Mouse (Mus musculus) neutrophil, adult 5-6 weeks (primary cell): ENCODE results near the gene Sec24a. TPM values are rescaled to one million over a fixed set of nuclear protein-coding genes. Genes with fewer than 3 reads are reported as not detected.
"Not testable (repeated sequence)": the region's sequence is repeated elsewhere in the genome, so short reads cannot be mapped to it uniquely, and the experiment has no call there.

Source experiments
- ATAC-seq: fragments of 151-379, 151-347 bp; 2 replicates; pipeline ENCODE4 v1.8.0; 2017; ENCODE audit warnings: mild to moderate bottlenecking, moderate TSS enrichment; ENCODE audit not compliant: insufficient number of reproducible peaks, poor library complexity, low FRiP score, severe bottlenecking; ENCODE audit errors: extremely low read depth
- total RNA-seq: library from RNA; stranded (forward); fragments of 200-1000 nt; gene quantifications from 2 replicates; pipeline ENCODE4 v1.2.3, GENCODE M21; 2017

Gene Sec24a
- total RNA-seq, result 9.9 and 10.7 TPM in 2 replicates

DNA sequence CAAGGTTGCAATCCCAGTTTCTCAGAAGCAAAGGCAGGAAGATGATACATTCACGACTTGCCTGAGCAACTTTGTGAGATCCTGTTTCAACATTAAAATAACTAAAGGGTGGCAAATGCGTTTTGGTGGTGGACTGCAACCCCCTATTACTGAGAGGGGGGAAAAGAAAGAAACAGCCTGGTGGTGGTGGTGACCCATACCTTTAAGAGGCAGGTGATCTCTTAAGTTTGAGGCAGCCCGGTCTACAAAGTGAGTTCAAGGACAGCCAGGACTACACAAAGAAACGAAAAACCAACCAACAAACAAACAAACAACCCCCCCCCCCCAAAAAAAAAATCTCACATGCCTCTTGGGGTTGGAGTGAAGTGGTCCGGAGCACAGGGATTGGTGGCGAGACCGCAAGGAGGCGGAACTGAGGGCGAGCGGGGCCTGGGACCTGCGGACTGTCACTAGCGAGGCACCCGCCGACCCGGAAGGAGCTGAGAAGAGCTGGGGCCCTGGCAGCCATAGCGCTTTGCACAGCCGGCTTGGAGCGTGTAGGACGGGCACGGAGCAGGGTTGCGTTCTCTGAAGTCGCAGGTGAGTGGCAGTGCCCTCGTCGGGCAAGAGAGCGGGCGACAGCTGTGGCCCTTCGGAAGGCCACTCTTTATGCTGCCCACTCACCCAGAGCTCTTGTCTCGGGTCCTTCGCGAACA is at the start of gene Sec24a, which contains the start of gene Sar1b:
Gene Sec24a (minus strand): TSS at position 422 of the 695 bp plus-strand sequence.
Gene Sar1b (plus strand): TSS at position 475 of the 695 bp plus-strand sequence.
- peak; percentile 96 for ATAC-seq

DNA sequence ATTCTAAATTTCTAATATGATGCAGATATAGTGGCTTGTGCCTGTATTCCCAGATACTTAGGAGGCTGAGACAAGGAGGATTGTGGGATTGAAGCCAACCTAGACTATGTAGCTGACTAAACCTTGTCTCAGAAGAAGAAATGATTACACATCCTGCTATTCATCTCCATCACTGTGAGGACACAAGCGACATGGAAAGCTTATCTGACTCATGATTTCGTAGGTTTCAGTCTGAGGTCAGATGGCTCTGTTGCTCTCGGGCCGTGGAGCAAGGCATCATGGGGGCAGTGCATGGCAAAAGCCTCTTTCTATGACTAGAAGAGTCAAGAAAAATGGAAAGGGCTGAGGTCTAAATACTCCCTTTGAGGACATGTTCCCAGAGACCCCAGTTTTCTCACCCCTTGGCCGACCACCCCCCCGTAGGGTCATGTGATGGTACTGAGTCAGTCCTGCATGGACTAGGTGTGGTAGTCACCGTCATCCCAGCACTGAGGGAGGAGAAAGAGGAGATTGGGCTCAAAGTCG is 48.6 kb upstream of the Sec24a start:
- no peak for ATAC-seq

DNA sequence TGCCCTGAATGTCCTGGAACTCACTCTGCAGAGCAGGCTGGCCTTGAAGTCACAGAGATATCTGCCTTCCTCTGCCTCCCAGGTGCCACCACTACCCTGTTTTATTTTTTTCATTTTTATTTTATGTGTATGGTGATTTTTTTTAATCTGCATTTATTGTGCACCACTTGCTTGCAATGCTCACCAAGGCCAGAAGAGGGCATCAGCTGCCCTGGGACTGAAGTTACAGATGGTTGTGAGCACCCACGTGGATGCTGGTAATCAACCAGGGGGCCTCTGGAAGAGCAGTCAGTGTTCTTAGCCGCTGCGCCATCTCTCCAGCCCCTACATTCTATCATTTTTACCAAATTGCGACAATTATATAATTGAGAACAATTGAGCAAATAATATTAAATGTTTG is 47.8 kb upstream of the Sec24a start:
- no peak for ATAC-seq

DNA sequence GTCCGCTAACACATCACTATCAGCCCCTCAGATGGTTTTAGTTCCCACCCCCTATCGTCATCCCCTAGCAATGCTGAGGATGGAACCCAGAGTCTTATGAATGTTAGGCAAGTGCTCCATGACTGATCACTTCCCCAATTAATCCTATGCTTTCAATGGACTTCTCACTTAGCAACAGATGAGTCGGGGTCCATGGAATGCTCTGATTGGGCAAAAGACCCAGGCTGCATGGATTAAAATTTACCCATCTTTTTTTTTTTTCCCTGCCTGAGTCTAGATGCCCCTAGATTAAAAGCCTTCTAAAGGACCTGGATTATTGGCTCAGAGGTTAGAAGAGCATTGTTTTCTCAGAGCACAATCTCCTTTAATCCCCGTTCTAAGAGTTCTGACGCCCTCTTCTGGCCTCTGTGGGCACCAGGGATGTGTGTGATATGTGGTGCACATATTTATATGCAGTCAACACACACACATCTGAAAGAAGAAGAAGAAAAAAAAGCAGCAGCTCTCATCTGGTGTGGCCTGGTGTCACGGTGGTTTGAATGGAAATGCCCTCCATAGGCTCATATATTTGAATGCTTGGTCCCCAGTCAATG is 46.3 kb upstream of the Sec24a start:
- ATAC-seq, result peak; percentile 24; the same call in 1 of the 2 replicates

DNA sequence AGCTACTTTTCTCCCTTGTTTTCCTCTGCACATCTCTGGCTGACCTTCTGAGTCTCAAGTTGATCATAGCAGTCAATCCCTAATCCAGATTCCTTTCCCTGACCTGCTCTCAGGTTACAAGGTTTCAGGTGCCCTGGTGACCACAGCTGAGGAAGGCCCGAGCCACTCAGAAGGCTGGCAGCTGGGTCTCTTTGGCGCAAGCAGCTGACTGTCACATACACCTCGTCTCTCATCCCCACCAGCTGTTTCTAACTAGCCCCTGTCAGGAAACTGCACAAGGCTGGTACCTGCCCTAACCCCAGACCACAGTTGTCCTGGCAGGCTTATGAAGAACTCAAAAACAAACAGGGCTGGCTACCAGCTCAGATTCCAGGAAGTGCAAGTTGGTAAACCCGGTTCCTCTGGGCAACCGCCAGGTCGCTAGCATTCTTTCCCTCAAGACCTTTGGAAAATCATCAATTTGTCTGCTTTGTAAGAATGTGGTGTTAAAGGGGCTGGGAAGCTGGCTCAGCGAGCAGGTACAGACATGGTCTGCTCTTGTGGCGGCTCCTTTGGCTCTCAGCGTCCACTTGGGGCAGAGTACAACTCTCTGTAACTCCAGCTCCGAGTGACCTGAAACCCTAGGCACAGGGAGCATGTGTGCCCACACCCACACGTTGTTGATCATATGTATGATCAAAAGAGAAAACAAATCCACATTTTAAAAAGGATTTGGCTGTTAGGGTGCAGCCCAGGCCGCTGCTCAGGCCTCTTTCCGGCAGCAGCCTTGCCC is 43.9 kb upstream of the Sec24a start:
- no peak for ATAC-seq

DNA sequence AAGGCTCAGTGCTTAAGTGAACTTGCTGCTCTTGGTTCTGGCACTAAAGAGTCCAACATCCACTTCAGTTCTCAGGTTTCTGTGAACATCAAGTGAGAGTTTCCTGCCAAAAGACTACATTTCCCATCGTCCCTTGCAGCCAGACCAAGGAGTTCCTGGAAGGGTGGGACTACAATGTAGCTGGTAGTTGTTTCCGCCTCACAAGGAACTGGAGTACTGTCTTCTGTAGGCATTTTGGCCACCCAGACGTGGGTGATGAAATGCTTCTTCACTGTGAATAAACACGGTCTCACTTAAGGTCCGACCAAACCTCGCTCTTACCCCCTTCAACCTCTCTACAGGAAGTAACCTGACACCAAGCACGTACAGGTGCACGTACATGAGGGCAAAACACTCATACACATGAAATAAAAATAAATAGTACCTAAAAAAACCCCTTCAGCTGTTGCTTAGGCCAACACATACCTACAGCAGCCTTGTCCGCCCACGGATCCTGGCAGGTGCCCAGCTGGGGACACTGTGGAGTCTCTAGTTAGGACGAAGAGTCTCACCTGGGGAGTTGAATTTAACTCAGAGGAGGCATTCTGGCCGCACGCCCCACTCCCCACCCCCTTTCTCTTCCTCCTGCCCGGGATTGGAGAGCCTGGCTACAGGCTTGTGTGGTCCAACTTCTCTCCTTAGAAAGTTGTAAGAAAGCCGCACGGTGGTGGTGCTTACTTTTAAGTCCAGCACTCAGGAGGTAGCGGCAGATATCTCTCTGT is 42.0 kb upstream of the Sec24a start:
- peak; percentile 87 for ATAC-seq

DNA sequence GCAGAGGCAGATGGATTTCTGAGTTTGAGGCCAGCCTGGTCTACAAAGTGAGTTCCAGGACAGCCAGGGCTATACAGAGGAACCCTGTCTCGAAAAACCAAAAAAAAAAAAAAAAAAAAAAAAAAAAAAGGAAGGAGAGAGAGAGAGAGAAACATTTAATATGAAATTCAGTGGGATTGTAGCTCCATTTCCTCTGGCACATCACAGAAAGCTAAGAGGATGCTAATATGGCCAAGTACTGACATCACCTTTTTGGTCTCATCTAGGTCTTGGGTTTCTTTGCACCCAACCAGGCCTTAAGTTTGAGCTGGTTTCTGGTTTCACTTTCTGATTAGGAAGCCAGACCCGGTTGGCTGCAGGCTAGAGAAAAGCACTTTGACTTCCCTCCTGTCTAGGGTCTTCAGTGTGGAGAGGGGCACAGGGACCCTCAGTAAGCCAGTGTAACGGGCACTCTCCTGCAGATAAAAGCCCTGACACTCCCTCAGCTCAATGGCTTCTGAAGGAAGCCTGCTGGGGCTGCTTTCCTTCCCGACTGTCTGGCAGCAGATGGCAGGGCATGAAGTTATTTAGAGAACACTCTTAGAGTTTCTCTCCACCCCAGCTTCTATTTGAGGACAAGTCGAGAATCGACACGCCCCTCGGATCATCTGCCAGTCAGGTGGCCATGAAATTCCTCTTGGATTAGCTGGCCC is 37.3 kb upstream of the Sec24a start:
- ATAC-seq, result peak; percentile 30; the same call in 1 of the 2 replicates

DNA sequence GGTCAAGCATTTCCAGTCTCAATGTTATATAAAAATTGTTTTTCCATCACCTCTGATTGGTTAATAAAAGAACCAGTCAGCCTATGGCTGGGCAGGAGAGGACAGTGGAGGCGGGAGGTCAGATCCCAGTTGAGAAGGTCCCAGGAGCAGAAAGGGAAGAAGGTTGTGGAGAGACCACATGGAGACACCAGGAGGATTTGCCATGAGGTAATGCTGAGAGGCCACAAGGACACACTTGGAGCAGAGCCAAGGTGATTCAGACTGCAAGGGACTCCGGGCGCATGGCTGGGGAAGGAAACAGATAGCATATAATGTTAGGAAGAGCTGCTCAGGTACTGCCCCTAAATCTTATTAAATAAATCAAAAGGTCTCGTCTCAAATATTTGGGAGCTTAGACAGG is 32.8 kb upstream of the Sec24a start:
- no peak for ATAC-seq

DNA sequence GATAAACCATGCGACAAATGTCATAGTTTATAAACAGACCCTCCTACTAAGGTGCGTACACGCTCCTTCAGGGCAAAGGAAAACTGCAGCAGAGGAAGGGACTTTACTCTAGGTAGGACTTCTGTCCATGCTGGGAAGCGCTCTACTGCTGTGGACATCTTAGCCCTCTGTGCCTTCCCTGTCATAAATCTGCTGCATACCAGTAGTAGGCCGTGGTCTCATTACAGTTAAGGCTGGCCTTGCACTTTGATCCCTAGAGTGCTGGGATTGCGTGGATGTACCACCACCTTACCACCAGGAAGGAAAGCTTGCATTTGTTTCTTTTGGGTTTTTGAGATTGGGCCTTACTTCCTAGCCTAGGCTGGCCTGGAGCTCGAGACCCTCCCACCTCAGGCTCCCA is 27.2 kb upstream of the Sec24a start:
- no peak for ATAC-seq

DNA sequence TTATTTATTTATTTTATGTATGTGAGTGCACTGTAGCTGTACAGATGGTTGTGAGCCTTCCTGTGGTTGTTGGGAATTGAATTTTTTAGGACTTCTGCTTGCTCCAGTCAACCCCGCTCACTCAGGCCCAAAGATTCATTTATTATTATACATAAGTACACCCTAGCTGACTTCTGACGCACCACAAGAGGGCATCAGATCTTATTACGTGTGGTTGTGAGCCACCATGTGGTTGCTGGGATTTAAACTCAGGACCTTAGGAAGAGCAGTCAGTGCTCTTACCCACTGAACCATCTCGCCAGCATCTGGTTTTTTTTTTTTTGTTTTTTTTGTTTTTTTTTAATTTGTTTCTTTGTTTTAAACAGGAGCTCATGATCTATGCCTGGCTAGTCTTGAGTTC is 26.3 kb upstream of the Sec24a start:
- not testable (repeated sequence) for ATAC-seq

DNA sequence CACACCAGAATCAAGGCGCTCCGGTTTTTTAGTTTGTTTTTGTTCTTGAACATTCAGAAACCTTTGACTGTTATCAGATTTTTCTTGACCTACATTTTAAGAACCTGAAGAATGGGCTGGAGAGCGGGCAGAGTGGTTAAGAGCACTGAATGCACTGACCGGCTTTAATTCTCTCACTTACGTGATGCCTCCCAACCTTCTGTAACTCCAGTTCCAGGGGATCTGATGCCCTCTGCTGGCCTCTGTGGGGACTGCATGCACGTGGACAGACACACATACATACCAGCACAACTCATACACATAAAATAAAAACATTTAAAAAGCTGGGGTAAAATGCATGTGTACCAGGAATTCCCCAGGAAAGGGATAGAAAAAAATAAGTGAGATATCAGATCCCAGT is 22.5 kb upstream of the Sec24a start:
- no peak for ATAC-seq

DNA sequence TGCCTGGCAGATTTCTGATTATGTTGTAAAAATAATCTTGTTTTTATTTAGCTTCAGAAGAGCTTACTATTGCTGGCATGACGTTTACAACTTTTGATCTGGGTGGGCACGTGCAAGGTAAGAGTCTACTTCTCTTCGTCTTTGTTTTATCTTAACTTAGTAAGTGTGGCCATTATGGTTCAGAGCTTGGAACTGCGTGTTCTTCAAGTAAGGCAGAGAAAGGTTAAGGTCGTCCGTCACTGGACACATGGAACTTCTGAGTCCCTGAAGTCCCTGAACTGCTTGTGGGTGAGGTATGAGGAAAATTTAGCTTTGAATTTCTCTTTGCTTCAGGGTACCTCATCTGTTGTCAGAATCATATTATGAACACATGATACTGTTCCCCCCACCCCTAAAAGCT is 19.3 kb upstream of the Sec24a start:
- ATAC-seq, result no peak

DNA sequence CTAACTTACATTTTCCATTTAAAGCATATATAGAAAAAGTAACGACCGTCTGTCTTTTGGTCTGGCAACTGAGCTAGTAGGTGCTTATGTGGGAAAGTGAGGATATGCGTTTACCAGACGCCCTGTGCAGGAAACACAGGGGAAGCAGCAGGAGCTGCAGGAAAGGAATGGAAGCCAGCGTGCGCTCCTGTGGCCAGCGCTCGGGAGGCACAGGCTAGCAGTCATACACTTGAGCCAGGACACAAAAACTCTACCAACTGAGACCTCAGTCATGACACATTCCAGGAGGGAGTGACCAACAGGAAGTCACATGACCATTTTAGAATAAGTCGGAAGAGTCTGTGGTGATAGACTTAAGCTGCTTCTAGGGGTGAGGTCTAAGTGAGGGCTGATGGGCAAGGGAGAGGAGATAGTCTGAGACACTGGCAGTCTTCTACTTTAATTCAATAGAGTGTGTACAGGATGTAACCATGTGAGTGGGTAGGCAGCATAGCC is 17.4 kb upstream of the Sec24a start:
- no peak for ATAC-seq

DNA sequence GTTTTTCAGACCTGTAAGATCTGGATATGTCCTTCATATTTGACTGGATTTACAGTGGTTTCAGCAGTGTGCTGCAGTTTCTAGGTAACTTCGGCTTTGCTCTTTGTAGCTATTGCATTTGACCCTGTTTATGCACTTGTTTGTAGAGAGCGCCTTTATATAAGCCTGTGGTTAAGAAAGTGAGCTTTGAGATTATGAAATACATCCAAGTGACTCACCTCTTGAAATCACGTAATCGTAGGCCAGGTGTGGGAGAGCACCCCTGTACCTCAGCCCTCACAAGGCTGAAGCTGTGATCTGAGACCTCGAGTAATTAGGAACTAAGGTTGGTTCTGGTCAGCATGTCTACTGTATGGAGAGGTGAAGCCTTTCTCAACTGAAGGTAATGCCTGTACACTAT is 14.0 kb upstream of the Sec24a start:
- no peak for ATAC-seq

DNA sequence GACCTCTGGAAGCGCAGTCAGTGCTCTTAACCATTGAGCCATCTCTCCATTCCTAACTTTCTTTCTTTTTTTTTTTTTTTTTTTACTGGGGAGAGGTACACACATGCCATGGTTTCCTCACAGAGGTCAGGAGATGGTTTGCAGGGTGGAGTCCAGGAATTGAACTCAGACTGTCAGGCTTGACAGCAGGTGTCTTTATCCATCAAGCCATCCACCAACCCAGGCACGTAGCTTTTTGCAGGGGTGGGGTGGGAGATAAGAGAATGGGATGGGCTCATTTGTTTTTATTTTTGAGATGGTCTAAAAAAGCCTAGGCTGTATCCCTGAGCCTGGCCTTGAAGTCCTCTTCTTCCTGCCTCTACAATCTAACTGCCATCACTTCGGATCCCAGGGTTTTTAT is 12.1 kb upstream of the Sec24a start:
- ATAC-seq, result no peak

DNA sequence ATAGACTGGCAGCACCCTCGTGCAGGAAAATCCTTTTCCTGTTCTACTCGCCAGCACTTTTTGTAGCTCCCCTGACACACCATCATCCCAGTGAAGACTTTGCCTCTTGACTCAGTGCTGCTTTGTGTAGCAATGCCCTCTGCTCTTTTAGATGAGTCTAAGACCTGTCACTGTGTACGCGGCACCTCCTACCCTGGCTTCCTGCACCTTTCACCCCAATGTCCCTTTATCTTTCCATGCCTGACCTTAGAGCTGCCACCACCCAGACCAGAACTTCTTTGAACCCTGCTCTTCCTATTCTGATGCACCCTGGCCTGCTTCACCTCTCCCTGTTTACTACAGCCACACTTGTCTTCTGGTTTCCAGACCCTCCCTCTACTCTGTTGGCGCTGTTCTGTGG is 4.9 kb upstream of the Sec24a start:
- ATAC-seq, result no peak

DNA sequence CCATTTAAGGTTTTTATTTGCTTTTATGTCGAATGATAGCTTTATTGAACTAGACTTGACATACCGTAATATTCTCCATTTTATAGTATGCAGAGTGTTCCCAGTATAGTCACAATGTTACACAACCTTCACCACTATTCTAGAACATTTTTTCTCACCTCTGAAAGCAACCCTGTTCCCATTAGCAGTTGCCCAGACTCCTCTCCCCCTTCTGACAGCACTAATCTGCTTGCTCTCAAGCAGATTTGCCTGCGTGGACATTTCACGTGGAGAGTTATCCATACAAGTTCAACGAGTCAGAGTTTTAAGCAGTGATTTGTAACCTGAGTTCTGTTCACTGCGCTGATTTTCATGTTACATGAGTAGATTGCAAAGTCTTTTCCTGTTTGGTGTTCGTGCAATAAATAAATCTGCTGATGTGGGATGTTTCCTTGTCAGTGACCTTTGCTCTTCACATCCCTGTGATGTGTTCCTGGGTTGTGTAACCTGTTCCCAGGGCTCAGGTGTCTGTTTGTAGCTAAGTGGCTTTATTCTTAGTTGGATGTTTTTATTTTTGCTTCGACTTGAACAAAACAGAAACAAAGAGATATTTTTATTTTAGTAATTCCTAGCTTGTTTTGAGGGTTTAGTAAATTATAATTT is 4.3 kb upstream of the Sec24a start:
- ATAC-seq, result no peak

DNA sequence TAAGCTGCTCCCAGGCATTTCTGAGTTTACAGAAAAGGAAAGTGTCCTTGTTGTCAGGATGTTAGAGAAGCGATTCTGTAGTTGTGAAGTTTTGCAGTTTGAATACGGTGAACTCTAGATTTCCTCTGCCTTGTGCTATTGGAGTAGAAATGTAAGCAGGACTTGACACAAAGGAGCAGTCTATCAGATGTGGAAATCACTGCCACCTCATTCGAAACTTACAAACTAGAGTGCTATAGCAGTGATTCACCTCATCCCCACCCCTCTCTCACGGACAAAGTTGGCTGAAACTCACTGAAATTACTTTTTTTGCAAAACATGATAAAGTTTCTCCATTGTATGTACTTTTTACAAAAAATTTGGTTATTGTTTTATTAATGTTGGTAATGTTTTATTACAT is 1.4 kb upstream of the Sec24a start:
- ATAC-seq, result no peak
